Mouse (Mus musculus) kidney, embryonic 15.5 days (tissue): ENCODE measurements around the gene Usp44. TPM values are rescaled to one million over a fixed set of nuclear protein-coding genes. Genes with fewer than 3 reads are reported as not detected.

Experiments
- ATAC-seq: fragments of 200-750 bp; cut with Nextera tagmentation; replicated peaks from 2 replicates; pipeline ENCODE4 v1.8.0; 2017; ENCODE audit warnings: moderate TSS enrichment; ENCODE audit not compliant: low FRiP score
- H3K27ac ChIP-seq: fragments of 300-500 bp; sonication (generic); 2 replicates; pipeline ENCODE4 v1.5.1; 2015; ENCODE audit warnings: mild to moderate bottlenecking, inconsistent platforms
- H3K27me3 ChIP-seq: fragments of 300-500 bp; sonication (generic); 2 replicates; pipeline ENCODE4 v1.6.1; 2015; ENCODE audit warnings: inconsistent platforms
- H3K36me3 ChIP-seq: fragments of 300-500 bp; sonication (generic); 2 replicates; pipeline ENCODE4 v1.6.1; 2015; ENCODE audit warnings: inconsistent platforms
- H3K4me1 ChIP-seq: fragments of 300-500 bp; sonication (generic); 2 replicates; pipeline ENCODE4 v1.6.1; 2015; ENCODE audit warnings: inconsistent platforms
- H3K4me2 ChIP-seq: fragments of 300-500 bp; sonication (generic); 2 replicates; pipeline ENCODE4 v1.6.1; 2015; ENCODE audit warnings: moderate library complexity, mild to moderate bottlenecking, inconsistent platforms
- H3K4me3 ChIP-seq: fragments of 300-500 bp; sonication (generic); replicated peaks from 2 replicates; pipeline ENCODE4 v1.5.1; 2015; ENCODE audit warnings: mild to moderate bottlenecking, inconsistent platforms
- H3K9ac ChIP-seq: fragments of 300-500 bp; sonication (generic); 2 replicates; pipeline ENCODE4 v1.6.1; 2015; ENCODE audit warnings: mild to moderate bottlenecking, inconsistent platforms
- H3K9me3 ChIP-seq: fragments of 300-500 bp; sonication (generic); replicated peaks from 2 replicates; pipeline ENCODE4 v1.6.1; 2016; ENCODE audit warnings: inconsistent platforms
- WGBS: fragments of 180-500 bp; shearing (Covaris S2); methylation state at CpG from one replicate; pipeline ENCODE4 v1.1.7; 2015; ENCODE audit warnings: mixed read lengths; 5-methylcytosine and 5-hydroxymethylcytosine counted together
- polyA plus RNA-seq: library from polyadenylated mRNA; unstranded; fragments of >200 nt; fragmentation: Nextera tagmentation; extraction: Ambion mirVana; gene quantifications from 2 replicates; pipeline ENCODE4 v1.2.1, GENCODE M21; 2015

Usp44 gene
- polyA plus RNA-seq, 1 experiment from 2014 or later: 0.73 TPM

DNA sequence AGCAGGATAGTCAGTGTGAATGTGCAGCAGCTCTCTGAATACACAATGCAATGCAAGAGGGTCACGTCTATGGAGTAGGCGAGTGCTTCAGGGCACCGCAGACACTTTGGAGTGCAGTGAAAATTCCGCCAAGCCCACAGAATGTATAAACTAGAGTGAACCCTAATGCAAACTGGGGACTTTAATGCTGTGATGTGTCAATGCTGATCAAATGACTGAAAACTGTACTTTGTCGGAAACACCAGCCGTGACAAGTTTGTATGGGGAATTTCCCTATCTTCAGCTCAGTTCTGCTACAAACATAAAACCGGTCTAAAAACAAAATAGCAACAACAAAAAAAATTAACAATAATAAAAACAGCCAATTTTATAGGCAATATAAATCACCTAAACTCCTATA, 37.0 kb downstream of the Usp44 start:
- Histone ChIP-seq H3K27ac (no peak overlapping the region), H3K4me2 (no peak overlapping the region), H3K27me3 (no peaks in the 10 kb centered on the region), H3K4me1 (no peaks in the 10 kb centered on the region), H3K9me3 (no peaks in the 10 kb centered on the region), H3K9ac (no peak overlapping the region), H3K36me3 (peaks cover 91% of the 10 kb centered on the region), H3K4me3 (no peak overlapping the region)
- no peak for ATAC-seq
- 94% methylated on average over 7 of the region's 7 CpGs for WGBS

- no peak for ATAC-seq
- H3K4me2 ChIP-seq: no peak overlapping the region
- H3K27ac ChIP-seq: no peak overlapping the region
- no peak overlapping the region for H3K4me3 ChIP-seq
- H3K4me1 ChIP-seq: no peaks in the 10 kb centered on the region
- WGBS: 89% methylated on average over 4 of the region's 4 CpGs
- H3K9me3 ChIP-seq: no peaks in the 10 kb centered on the region
- no peak overlapping the region for H3K9ac ChIP-seq
- H3K27me3 ChIP-seq: no peaks in the 10 kb centered on the region
- peaks cover 94% of the 10 kb centered on the region for H3K36me3 ChIP-seq
Observed at GRCm38 (mm10) chr10:93868886-93869285, 37.5 kb downstream of the Usp44 start.

- H3K36me3 ChIP-seq: peaks cover 71% of the 10 kb centered on the region
- no peak for ATAC-seq
- no peak overlapping the region for H3K4me3 ChIP-seq
- H3K27me3 ChIP-seq: no peaks in the 10 kb centered on the region
- H3K9ac ChIP-seq: no peak overlapping the region
- no peaks in the 10 kb centered on the region for H3K9me3 ChIP-seq
- H3K4me1 ChIP-seq: no peaks in the 10 kb centered on the region
- H3K27ac ChIP-seq: no peak overlapping the region
- H3K4me2 ChIP-seq: no peak overlapping the region
- WGBS: 89% methylated on average over 1 of the region's 1 CpGs
Observed at GRCm38 (mm10) chr10:93876772-93877171, 45.4 kb downstream of the Usp44 start.

DNA sequence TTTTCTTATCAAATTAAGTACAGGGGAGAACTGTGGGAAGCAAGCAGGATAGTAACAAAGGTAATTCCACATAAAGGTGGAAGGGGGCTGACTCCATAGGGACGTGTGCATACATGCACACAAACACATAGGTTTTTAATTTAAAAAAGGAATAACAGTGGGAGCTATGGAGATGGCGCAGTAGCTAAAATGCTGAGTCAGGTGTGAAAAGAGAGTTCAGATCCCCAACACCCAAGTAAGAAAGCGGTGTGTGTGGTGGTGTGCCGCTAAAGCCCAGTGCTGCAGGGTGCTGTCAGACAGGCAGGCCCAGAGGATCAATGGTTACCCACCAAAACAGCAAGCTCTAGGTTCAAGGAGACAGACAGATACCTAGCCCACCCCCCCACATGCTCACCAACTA, 47.4 kb downstream of the Usp44 start:
- no peak overlapping the region for H3K27ac ChIP-seq
- no peaks in the 10 kb centered on the region for H3K4me1 ChIP-seq
- H3K4me2 ChIP-seq: no peak overlapping the region
- no peaks in the 10 kb centered on the region for H3K9me3 ChIP-seq
- no peak overlapping the region for H3K4me3 ChIP-seq
- H3K9ac ChIP-seq: no peak overlapping the region
- no peaks in the 10 kb centered on the region for H3K27me3 ChIP-seq
- ATAC-seq: no peak
- 95% methylated on average over 4 of the region's 4 CpGs for WGBS
- H3K36me3 ChIP-seq: peaks cover 64% of the 10 kb centered on the region

DNA sequence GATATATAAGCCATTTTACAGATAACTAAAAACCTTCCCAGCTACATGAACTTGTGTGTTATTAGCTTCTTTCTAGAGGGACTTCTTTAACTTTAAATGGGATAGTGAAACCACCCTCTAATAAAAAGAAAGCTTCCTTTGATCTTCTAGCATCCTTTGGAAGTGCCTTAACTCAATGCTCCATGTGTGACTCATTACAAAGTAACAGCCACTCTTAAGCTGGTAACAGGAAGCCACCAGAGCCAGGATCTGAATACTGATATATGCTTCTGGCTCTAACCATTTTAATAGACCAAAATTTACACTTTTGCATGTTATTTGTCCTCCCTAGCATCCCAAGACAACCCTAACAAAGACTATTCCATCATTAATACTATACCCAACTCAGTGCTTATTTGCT, 50.6 kb downstream of the Usp44 start:
- ATAC-seq: no peak
- H3K9me3 ChIP-seq: no peaks in the 10 kb centered on the region
- H3K27ac ChIP-seq: no peak overlapping the region
- H3K4me1 ChIP-seq: no peaks in the 10 kb centered on the region
- H3K36me3 ChIP-seq: peaks cover 67% of the 10 kb centered on the region
- H3K9ac ChIP-seq: no peak overlapping the region
- no peaks in the 10 kb centered on the region for H3K27me3 ChIP-seq
- no peak overlapping the region for H3K4me2 ChIP-seq
- H3K4me3 ChIP-seq: no peak overlapping the region

DNA sequence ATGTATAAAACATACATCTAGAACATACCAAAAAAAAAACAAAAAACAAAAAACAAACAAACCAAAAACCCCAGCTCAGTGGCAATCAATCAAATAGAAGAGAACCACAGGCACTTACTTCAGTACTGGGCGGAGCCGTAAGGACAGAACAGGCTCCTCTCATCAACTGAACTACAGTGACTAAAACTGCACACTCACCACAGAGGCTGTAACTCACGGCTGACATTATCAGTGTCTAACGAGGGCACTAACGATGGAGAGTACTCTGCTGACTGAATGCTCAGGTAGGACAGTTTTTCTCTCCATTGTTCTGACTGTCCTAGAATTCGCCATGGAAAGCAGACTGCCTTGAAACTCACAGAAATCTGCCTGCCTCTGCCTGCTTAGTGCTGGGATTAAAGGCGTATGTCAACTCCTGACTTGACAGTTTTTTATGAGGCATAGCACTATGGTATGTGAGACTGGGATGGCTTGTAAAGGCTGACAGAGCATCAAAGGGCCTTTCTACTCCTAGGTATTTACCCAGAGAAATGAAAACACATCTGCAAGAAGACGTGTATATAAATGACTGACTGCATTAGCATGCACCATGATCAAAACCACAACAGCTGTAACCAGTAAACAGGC, 51.5 kb downstream of the Usp44 start:
- Histone ChIP-seq H3K27ac (no peak overlapping the region), H3K4me3 (no peak overlapping the region), H3K4me1 (peaks cover 1% of the 10 kb centered on the region), H3K9me3 (no peaks in the 10 kb centered on the region), H3K9ac (no peak overlapping the region), H3K4me2 (no peak overlapping the region), H3K36me3 (peaks cover 69% of the 10 kb centered on the region), H3K27me3 (no peaks in the 10 kb centered on the region)
- no peak for ATAC-seq
- 82% methylated on average over 8 of the region's 8 CpGs for WGBS

DNA sequence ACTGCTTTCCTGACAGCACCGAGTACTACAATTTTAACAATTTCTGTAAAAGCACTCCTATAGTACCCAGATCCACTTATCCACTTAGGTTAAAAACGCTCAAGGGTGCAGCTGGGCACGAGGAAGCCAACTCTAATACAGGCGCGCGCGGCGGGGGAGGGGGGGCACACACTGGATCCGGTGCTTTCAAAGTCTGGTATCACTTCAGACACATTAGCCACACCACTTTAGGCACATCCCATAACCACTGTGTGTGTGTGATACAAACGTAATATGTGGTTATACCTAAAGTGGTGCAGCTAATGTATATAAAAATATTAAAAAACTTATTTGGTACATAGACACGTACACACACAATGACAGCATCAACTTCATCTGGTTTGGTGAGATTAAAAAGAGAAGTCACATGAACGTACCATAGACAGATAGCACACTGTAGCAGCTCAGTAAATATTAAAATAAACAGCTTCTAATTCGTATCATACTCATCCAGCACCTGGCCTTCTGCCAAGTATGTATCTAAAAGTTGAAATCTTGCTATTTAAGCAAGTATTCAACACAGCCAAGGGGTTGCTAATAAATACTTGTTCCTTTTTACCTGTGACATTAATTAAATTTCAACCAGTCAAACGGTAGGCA, 54.6 kb downstream of the Usp44 start:
- Histone ChIP-seq H3K4me1 (peaks cover 14% of the 10 kb centered on the region), H3K27ac (no peak overlapping the region), H3K27me3 (no peaks in the 10 kb centered on the region), H3K9me3 (no peaks in the 10 kb centered on the region), H3K36me3 (peaks cover 46% of the 10 kb centered on the region), H3K4me3 (no peak overlapping the region), H3K9ac (no peak overlapping the region), H3K4me2 (no peak overlapping the region)
- 91% methylated on average over 14 of the region's 14 CpGs for WGBS
- no peak for ATAC-seq

DNA sequence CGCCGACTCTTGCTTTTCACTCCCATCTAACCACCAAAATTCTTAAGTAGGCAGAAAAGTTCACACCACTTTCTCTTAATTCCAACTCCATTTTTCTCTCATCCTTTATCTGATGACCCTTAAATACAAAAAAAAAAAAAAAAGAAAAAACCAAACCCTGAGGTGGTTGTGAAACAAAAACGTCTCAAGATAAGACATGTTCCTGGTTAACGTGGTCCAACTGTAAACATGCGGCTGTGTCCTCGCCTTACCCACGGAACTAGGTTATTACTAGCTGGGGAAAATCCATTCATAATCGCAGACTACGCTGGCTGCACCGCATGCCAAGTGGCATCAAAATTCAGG, 57.2 kb downstream of the Usp44 start:
- no peaks in the 10 kb centered on the region for H3K27me3 ChIP-seq
- H3K36me3 ChIP-seq: peaks cover 37% of the 10 kb centered on the region
- ATAC-seq: no peak
- peak overlapping the region; percentile 91 for H3K9ac ChIP-seq
- peaks cover 14% of the 10 kb centered on the region for H3K4me1 ChIP-seq
- H3K9me3 ChIP-seq: no peaks in the 10 kb centered on the region
- no peak overlapping the region for H3K27ac ChIP-seq
- H3K4me2 ChIP-seq: peak overlapping the region; percentile 76
- 17% methylated on average over 10 of the region's 10 CpGs for WGBS
- H3K4me3 ChIP-seq: peak overlapping the region; percentile 93

DNA sequence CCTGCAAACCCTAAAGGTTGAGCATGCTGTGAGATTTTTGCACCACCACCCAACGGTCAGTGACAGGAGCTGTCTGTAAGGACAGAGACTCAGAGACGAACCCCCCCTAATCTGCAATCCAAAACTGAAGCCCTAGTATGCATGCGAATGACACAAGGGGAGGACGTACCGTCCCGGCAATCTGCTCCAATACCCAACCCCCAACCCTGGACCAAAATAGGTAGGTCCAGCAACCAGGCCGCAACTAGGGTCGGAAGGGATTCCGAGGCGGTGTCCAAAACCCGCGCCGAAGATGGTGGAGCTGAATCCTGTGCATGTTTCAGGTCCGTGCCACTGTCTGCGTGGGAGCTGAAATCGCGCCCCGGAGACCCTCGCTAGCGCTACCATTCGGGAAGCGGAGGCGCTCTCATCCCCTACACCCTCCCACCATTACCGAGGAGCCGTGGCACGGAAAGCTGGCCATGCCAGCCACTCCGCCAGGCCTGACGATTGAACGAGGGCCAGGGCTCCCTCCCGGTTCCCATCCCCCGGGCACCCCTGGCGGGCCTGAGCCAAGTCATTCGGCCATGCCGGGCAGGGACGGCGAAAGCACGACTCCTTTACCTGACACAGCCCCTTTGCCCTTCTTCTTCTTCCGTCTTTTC, 57.7 kb downstream of the Usp44 start:
- no peaks in the 10 kb centered on the region for H3K9me3 ChIP-seq
- H3K9ac ChIP-seq: peak overlapping the region; percentile 91
- peak; percentile 73 for ATAC-seq
- peak overlapping the region; percentile 76 for H3K4me2 ChIP-seq
- WGBS: under 1% methylated on average over 38 of the region's 38 CpGs
- H3K36me3 ChIP-seq: peaks cover 32% of the 10 kb centered on the region
- H3K27me3 ChIP-seq: no peaks in the 10 kb centered on the region
- H3K4me3 ChIP-seq: peak overlapping the region; percentile 93
- H3K4me1 ChIP-seq: peaks cover 14% of the 10 kb centered on the region
- H3K27ac ChIP-seq: peak overlapping the region; percentile 89

GRCm38 (mm10) chr10:93889579-93889950, 58.2 kb downstream of the Usp44 start:
- peaks cover 14% of the 10 kb centered on the region for H3K4me1 ChIP-seq
- H3K27me3 ChIP-seq: no peaks in the 10 kb centered on the region
- 1% methylated on average over 25 of the region's 30 CpGs for WGBS
- peak; percentile 98 for ATAC-seq
- peak overlapping the region; percentile 93 for H3K4me3 ChIP-seq
- H3K27ac ChIP-seq: peak overlapping the region; percentile 89
- peak overlapping the region; percentile 76 for H3K4me2 ChIP-seq
- peak overlapping the region; percentile 91 for H3K9ac ChIP-seq
- no peaks in the 10 kb centered on the region for H3K9me3 ChIP-seq
- H3K36me3 ChIP-seq: peaks cover 26% of the 10 kb centered on the region

DNA sequence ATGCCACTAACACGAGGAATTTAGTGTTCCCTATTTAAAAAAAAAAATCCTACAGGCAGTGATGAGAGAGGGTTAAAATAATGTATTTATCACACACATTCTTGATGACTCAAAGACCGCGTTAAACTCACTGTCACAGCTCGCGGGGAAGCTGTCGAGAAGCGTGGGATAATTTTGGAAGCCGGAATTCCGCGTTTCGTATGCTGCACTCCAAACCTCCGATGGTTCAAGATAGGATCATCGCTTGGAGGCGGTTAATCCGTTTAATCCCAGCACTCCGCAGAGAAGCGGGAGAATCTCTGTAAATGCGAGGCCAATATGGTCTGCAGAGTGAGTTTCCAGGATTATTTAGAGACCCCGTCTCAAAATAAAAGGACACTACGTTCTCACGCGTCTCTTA, 58.6 kb downstream of the Usp44 start:
- Histone ChIP-seq H3K9ac (peak overlapping the region; percentile 91), H3K9me3 (no peaks in the 10 kb centered on the region), H3K4me1 (peaks cover 14% of the 10 kb centered on the region), H3K36me3 (peaks cover 22% of the 10 kb centered on the region), H3K4me3 (peak overlapping the region; percentile 93), H3K4me2 (peak overlapping the region; percentile 76), H3K27ac (peak overlapping the region; percentile 89), H3K27me3 (no peaks in the 10 kb centered on the region)
- no peak for ATAC-seq
- 1% methylated on average over 22 of the region's 22 CpGs for WGBS

DNA sequence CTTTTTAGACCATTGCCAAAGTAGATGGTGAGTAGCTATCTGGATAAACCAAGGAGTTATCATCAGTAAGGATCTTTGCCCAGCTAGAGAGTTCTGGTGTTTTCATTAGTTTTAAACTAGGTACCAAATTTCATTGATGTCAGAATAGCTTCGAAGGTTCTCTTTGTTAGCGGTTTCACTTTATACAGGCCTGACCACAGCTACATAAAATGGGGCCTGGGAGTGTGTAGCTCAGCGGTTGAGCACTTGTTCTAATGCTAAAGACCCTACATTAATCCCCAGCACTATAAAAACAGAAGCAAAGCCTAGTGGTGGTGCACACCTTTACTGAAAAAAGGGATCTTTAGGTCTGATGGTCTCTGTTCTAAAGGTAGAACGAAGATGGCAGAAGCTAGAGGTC, 59.2 kb downstream of the Usp44 start:
- Histone ChIP-seq H3K9ac (no peak overlapping the region), H3K27ac (no peak overlapping the region), H3K9me3 (no peaks in the 10 kb centered on the region), H3K27me3 (no peaks in the 10 kb centered on the region), H3K4me1 (peaks cover 14% of the 10 kb centered on the region), H3K4me3 (peak overlapping the region; percentile 93), H3K4me2 (peak overlapping the region; percentile 76), H3K36me3 (peaks cover 16% of the 10 kb centered on the region)
- 77% methylated on average over 4 of the region's 4 CpGs for WGBS
- no peak for ATAC-seq
